Mouse (Mus musculus) midbrain, embryonic 11.5 days (tissue): ENCODE results near the gene Hsd17b7. TPM values are rescaled to one million over a fixed set of nuclear protein-coding genes. Genes with fewer than 3 reads are reported as not detected.

Experiments
- ATAC-seq: fragments of 200-750 bp; cut with Nextera tagmentation; 2 replicates; pipeline ENCODE4 v1.8.0; 2017; ENCODE audit warnings: moderate TSS enrichment, moderate library complexity; ENCODE audit not compliant: low FRiP score
- DNase-seq: peaks from one replicate; pipeline ENCODE4 v3.0.0; 2015; ENCODE audit warnings: low spot score; ENCODE audit errors: missing footprints
- H3K27ac ChIP-seq: fragments of 300-500 bp; sonication (generic); 2 replicates; pipeline ENCODE4 v1.5.1; 2014; ENCODE audit warnings: low read depth, low read length
- H3K27me3 ChIP-seq: fragments of 300-500 bp; sonication (generic); 2 replicates; pipeline ENCODE4 v1.6.1; 2014; ENCODE audit warnings: mild to moderate bottlenecking, low read length, moderate library complexity, mixed read lengths; ENCODE audit not compliant: control insufficient read depth, insufficient read depth
- H3K36me3 ChIP-seq: fragments of 300-500 bp; sonication (generic); 2 replicates; pipeline ENCODE4 v1.6.1; 2014; ENCODE audit warnings: mild to moderate bottlenecking, low read length, moderate library complexity, mixed read lengths; ENCODE audit not compliant: control insufficient read depth, insufficient read depth
- H3K4me1 ChIP-seq: fragments of 300-500 bp; sonication (generic); 2 replicates; pipeline ENCODE4 v1.6.1; 2014; ENCODE audit warnings: low read length; ENCODE audit not compliant: control insufficient read depth, insufficient read depth
- H3K4me2 ChIP-seq: fragments of 300-500 bp; sonication (generic); 2 replicates; pipeline ENCODE4 v1.6.1; 2014; ENCODE audit warnings: mild to moderate bottlenecking, moderate library complexity
- H3K4me3 ChIP-seq: fragments of 300-500 bp; sonication (generic); 2 replicates; pipeline ENCODE4 v1.5.1; 2014; ENCODE audit warnings: low read depth, low read length
- H3K9ac ChIP-seq: fragments of 300-500 bp; sonication (generic); 2 replicates; pipeline ENCODE4 v1.6.1; 2014; ENCODE audit warnings: low read length
- H3K9me3 ChIP-seq: fragments of 300-500 bp; sonication (generic); 2 replicates; pipeline ENCODE4 v1.6.1; 2016; ENCODE audit warnings: low read length; ENCODE audit not compliant: control insufficient read depth
- WGBS: fragments of 180-500 bp; shearing (Covaris S2); extraction: QIAGEN DNeasy Blood & Tissue Kit; methylation state at CpG from one replicate; pipeline ENCODE4 v1.1.7; 2014; 5-methylcytosine and 5-hydroxymethylcytosine counted together
- polyA plus RNA-seq: library from polyadenylated mRNA; unstranded; fragments of >200 nt; fragmentation: Nextera tagmentation; extraction: Ambion mirVana; gene quantifications from 2 replicates; pipeline ENCODE4 v1.2.1, GENCODE M21; 2014

Gene Hsd17b7
- polyA plus RNA-seq, 1 experiment from 2014 or later: 20.2 TPM

GRCm38 (mm10) chr1:169927753-169928369 is 41.2 kb downstream of the Hsd17b7 start:
- peak overlapping the region; percentile 47; the same call in 1 of the 2 replicates for H3K9ac ChIP-seq
- peaks cover 11% of the 10 kb centered on the region; the same call in 1 of the 2 replicates for H3K4me1 ChIP-seq
- no peaks in the 10 kb centered on the region for H3K36me3 ChIP-seq
- WGBS: 28% methylated on average over 8 of the region's 8 CpGs
- no peak overlapping the region for H3K4me3 ChIP-seq
- peak overlapping the region; percentile 17; the same call in 1 of the 2 replicates for H3K27ac ChIP-seq
- H3K4me2 ChIP-seq: peak overlapping the region; percentile 40
- peak; percentile 84 for DNase-seq
- H3K9me3 ChIP-seq: no peaks in the 10 kb centered on the region
- no peaks in the 10 kb centered on the region for H3K27me3 ChIP-seq
- peak; percentile 70 for ATAC-seq

DNA sequence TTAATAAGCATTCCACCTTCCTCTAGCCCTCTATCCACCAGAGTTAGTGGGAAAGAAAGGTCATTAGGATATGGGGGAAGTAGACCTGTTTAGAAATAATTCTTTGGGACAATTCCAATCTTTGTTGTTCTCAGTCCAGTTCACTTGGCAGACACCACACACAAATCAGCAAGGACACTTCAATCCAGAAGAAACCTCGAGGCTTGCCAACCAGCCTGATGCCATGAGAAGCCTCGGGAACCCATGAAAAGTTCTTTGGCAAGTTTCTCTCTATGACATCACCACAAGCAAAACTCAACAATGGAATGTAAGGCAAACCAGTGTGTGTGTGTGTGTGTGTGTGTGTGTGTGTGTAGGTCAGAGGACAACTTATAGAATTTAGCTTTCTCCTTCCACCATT is 44.5 kb downstream of the Hsd17b7 start:
- Histone ChIP-seq H3K27ac (no peak overlapping the region), H3K4me1 (peaks cover 9% of the 10 kb centered on the region; the same call in 1 of the 2 replicates), H3K4me2 (no peak overlapping the region), H3K27me3 (no peaks in the 10 kb centered on the region), H3K36me3 (no peaks in the 10 kb centered on the region), H3K4me3 (no peak overlapping the region), H3K9me3 (no peaks in the 10 kb centered on the region), H3K9ac (no peak overlapping the region)
- WGBS: 89% methylated on average over 2 of the region's 2 CpGs
- no peak for DNase-seq
- no peak for ATAC-seq

DNA sequence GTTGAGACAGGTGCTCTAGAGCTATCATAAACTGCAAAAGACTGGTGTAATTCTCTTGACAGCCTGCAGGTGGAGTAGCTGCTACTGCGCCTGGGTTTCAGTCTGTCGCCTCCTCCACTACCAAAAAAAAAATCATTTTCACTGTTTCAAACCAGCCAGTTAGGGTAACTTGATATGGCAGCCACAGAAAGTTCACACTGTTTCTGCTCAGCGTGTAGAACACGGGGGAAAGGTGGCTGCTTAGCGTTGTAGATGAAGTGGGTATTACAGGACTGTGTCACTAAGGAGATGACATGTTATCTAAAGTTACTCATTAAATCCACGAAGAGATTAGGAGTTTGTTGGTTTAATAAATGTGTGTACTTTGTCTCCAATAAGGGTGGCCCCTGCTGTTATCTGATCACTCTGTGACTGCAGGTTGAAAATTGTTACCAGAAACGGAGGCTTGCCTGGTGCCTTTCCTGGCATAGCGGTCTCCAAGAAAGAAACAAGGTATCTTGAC is 47.3 kb downstream of the Hsd17b7 start:
- H3K4me3 ChIP-seq: no peak overlapping the region
- no peak for ATAC-seq
- no peak overlapping the region for H3K4me2 ChIP-seq
- no peaks in the 10 kb centered on the region for H3K9me3 ChIP-seq
- H3K27me3 ChIP-seq: no peaks in the 10 kb centered on the region
- no peaks in the 10 kb centered on the region for H3K36me3 ChIP-seq
- H3K4me1 ChIP-seq: no peaks in the 10 kb centered on the region
- no peak overlapping the region for H3K9ac ChIP-seq
- no peak overlapping the region for H3K27ac ChIP-seq
- no peak for DNase-seq
- 43% methylated on average over 8 of the region's 8 CpGs for WGBS

DNA sequence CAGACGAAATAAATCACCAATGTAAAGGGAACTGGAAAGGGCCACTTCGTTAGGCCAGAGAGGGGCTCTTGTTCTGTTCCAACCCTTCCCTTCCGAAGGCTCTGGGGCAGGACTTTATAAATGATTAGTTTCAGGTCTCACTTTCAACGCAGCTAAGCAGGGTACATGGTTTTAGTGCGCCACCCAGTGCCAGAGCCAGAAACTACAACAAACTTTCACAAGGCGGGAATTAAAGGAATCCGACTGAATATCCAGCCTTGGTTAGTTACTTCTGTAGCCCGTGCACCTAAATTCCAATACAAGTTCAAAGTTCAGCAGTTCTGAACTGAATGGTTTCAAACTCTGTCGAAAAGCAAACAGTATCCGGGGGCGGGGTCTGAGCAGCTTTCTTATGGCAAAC is 49.8 kb downstream of the Hsd17b7 start:
- DNase-seq (peak; percentile 99), ATAC-seq (peak; percentile 77)
- WGBS: 3% methylated on average over 11 of the region's 11 CpGs
- Histone ChIP-seq H3K9me3 (no peaks in the 10 kb centered on the region), H3K27me3 (no peaks in the 10 kb centered on the region), H3K4me2 (no peak overlapping the region), H3K4me1 (no peaks in the 10 kb centered on the region), H3K27ac (no peak overlapping the region), H3K4me3 (no peak overlapping the region), H3K9ac (no peak overlapping the region), H3K36me3 (no peaks in the 10 kb centered on the region)

- 35% methylated on average over 4 of the region's 4 CpGs for WGBS
Measured at GRCm38 (mm10) chr1:169917998-169918397, 51.0 kb downstream of the Hsd17b7 start.

DNA sequence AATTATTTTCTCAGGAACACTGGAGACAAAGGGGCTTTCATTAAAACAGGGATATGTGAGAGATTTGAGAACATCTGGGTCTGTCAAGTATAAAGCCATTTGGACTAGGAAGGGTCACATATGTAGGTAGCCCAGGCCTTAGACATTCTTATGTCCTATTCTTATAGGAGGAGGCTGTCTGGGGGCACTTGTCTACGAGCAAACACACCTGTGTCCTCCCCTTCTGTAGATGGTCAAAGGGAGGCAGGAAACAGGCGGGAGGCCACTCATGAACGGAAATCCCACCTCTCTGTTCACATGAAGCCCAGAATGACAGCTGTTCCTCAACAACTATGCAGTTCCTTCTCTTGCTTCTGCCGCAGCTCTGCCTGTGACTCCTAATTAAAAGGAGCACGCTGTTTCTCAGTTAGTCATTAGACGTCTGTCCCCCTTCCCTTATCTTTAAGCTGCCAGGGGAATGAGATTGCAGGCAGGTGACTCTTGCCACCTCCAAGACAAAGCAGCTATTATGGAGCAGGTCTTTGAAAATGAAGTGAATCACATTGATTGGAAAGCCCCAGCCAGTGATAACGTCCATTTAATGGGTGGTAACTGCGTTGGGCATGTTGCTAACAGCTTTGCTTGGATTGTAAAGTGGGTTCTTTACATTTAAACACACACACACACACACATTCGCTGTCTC is 51.8 kb downstream of the Hsd17b7 start:
- 78% methylated on average over 9 of the region's 9 CpGs for WGBS
- no peak overlapping the region for H3K27ac ChIP-seq
- no peaks in the 10 kb centered on the region for H3K9me3 ChIP-seq
- H3K36me3 ChIP-seq: no peaks in the 10 kb centered on the region
- H3K4me2 ChIP-seq: no peak overlapping the region
- ATAC-seq (no peak), DNase-seq (no peak)
- H3K4me3 ChIP-seq: no peak overlapping the region
- no peak overlapping the region for H3K9ac ChIP-seq
- H3K4me1 ChIP-seq: no peaks in the 10 kb centered on the region
- H3K27me3 ChIP-seq: no peaks in the 10 kb centered on the region

More at GRCm38 (mm10) chr1:169917998-169918397, 51.0 kb downstream of the Hsd17b7 start:
- Histone ChIP-seq H3K9ac (no peak overlapping the region), H3K9me3 (no peaks in the 10 kb centered on the region), H3K36me3 (no peaks in the 10 kb centered on the region), H3K4me2 (no peak overlapping the region), H3K4me3 (no peak overlapping the region), H3K27me3 (no peaks in the 10 kb centered on the region), H3K4me1 (no peaks in the 10 kb centered on the region), H3K27ac (no peak overlapping the region)
- DNase-seq (no peak), ATAC-seq (peak; percentile 61)

DNA sequence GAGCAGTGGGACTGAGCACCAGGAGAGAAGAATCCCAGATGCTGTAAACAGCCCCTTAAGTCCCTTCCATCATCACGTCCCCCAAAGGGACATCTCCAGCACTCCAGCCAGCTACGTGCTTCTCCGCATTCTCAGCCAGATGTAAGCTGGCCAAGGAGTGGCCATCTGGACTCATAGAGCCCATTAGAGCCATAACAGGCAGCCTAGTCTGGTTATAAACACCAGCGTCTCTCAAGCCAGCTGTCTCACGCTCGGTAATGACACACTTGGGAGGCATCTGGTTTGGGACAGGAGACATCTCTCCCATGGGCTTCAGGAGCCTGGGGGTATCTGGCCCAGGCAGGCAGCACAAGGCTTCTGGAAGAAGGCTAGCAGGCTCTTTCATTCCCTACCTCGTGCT is 52.4 kb downstream of the Hsd17b7 start:
- DNase-seq: no peak
- no peaks in the 10 kb centered on the region for H3K27me3 ChIP-seq
- no peak overlapping the region for H3K27ac ChIP-seq
- no peaks in the 10 kb centered on the region for H3K9me3 ChIP-seq
- H3K4me2 ChIP-seq: no peak overlapping the region
- H3K36me3 ChIP-seq: no peaks in the 10 kb centered on the region
- no peak overlapping the region for H3K9ac ChIP-seq
- H3K4me3 ChIP-seq: no peak overlapping the region
- 70% methylated on average over 7 of the region's 7 CpGs for WGBS
- no peaks in the 10 kb centered on the region for H3K4me1 ChIP-seq
- ATAC-seq: no peak

DNA sequence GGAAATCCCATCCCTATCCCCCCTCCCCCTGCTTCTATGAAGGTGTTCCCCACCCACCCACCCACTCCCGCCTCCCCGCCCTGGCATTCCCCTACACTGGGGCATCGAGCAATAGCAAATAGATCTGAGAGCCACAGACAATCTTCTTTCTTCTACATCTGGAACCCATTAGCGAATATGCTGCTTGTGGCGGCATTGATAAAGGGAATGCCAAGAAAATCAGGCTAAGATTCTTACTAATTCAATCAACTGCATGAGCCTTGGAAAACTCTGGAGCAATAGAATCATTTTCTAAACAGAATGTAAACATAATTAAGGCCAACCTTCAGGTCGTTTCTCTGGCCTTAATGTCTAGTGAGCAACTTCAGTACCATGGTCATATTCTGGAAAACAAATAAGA is 57.5 kb downstream of the Hsd17b7 start:
- Histone ChIP-seq H3K9ac (no peak overlapping the region), H3K27me3 (no peaks in the 10 kb centered on the region), H3K4me3 (no peak overlapping the region), H3K36me3 (no peaks in the 10 kb centered on the region), H3K27ac (no peak overlapping the region), H3K4me1 (no peaks in the 10 kb centered on the region), H3K4me2 (no peak overlapping the region), H3K9me3 (no peaks in the 10 kb centered on the region)
- ATAC-seq: no peak
- WGBS: 84% methylated on average over 6 of the region's 6 CpGs
- no peak for DNase-seq

- Histone ChIP-seq H3K27me3 (no peaks in the 10 kb centered on the region), H3K27ac (no peak overlapping the region), H3K36me3 (no peaks in the 10 kb centered on the region), H3K4me2 (no peak overlapping the region), H3K4me3 (no peak overlapping the region), H3K9me3 (no peaks in the 10 kb centered on the region), H3K9ac (no peak overlapping the region), H3K4me1 (no peaks in the 10 kb centered on the region)
- no peak for DNase-seq
- WGBS: 87% methylated on average over 7 of the region's 7 CpGs
- ATAC-seq: no peak
Measured at GRCm38 (mm10) chr1:169910751-169911150, 58.3 kb downstream of the Hsd17b7 start.
